Mouse (Mus musculus) neural tube, embryonic 12.5 days (tissue): ENCODE data around the gene Cpt1a. TPM values are rescaled to one million over a fixed set of nuclear protein-coding genes. Genes with fewer than 3 reads are reported as not detected.

Experiments used
- ATAC-seq: fragments of 200-750 bp; cut with Nextera tagmentation; 2 replicates; pipeline ENCODE4 v1.8.0; 2017; ENCODE audit warnings: low read depth, mild to moderate bottlenecking, moderate TSS enrichment, moderate library complexity; ENCODE audit not compliant: low FRiP score
- H3K27ac ChIP-seq: fragments of 300-500 bp; sonication (generic); 2 replicates; pipeline ENCODE4 v1.5.1; 2016
- H3K27me3 ChIP-seq: fragments of 300-500 bp; sonication (generic); replicated peaks from 2 replicates; pipeline ENCODE4 v1.6.1; 2016; ENCODE audit warnings: mild to moderate bottlenecking
- H3K36me3 ChIP-seq: fragments of 300-500 bp; sonication (generic); 2 replicates; pipeline ENCODE4 v1.6.1; 2016; ENCODE audit warnings: mild to moderate bottlenecking
- H3K4me1 ChIP-seq: fragments of 300-500 bp; sonication (generic); 2 replicates; pipeline ENCODE4 v1.6.1; 2016
- H3K4me2 ChIP-seq: fragments of 300-500 bp; sonication (generic); replicated peaks from 2 replicates; pipeline ENCODE4 v1.6.1; 2016; ENCODE audit warnings: mild to moderate bottlenecking
- H3K4me3 ChIP-seq: fragments of 300-500 bp; sonication (generic); 2 replicates; pipeline ENCODE4 v1.5.1; 2016
- H3K9ac ChIP-seq: fragments of 300-500 bp; sonication (generic); 2 replicates; pipeline ENCODE4 v1.6.1; 2016; ENCODE audit warnings: mild to moderate bottlenecking
- H3K9me3 ChIP-seq: fragments of 300-500 bp; sonication (generic); 2 replicates; pipeline ENCODE4 v1.6.1; 2016; ENCODE audit warnings: mild to moderate bottlenecking
- WGBS: fragments of 180-500 bp; shearing (Covaris S2); methylation state at CpG from one replicate; pipeline ENCODE4 v1.1.7; 2016; 5-methylcytosine and 5-hydroxymethylcytosine counted together
- polyA plus RNA-seq: library from polyadenylated mRNA; unstranded; fragments of >200 nt; fragmentation: Nextera tagmentation; extraction: Ambion mirVana; gene quantifications from 2 replicates; pipeline ENCODE4 v1.2.1, GENCODE M21; 2016

Gene Cpt1a
- polyA plus RNA-seq, result 10.0 and 10.6 TPM in 2 replicates

DNA sequence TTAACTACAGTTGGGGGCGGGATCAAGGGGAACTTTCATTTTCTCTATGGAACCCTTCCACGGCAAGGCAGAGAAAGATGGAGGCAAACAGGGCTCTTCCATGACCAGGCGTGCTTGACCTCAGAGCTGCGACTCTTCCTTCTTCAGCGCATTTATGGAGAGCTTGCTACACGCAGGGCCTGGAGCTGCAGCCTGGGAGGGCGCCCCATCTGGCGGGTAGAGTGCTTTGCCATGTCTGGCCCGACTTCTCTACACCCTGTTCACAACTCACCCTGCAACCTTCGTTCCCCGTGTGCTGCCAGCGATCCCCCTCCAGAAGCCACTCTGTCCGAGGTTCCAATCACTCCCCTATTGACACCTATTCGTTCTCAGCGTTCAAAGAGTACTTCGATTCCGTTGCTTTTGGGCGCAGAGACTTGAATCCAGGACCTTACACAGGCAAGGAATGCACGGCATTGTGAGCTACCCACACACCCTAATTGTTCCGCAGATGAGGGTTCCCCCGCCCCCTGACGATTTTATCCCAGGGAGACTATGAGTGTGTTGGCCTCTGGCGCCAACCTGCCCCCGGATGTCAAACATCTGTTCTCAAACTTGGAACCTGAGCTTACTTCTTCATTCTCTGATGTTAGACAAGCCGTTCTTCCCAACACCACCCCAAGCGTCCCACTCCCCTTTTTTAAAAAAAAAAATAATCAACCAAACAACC is at the start of gene Cpt1a:
Gene Cpt1a, plus strand, starts transcription at position 74 of the 709 bp plus-strand sequence.
- no peak within 1 kb of the TSS for H3K27ac ChIP-seq
- ATAC-seq, result no peak
- H3K9ac ChIP-seq, result peak within 1 kb of the TSS; percentile 27
- H3K27me3 ChIP-seq, result peaks cover 38% of the 10 kb centered on the region
- H3K4me1 ChIP-seq, result peaks cover 27% of the 10 kb centered on the region; the same call in 1 of the 2 replicates
- no peaks in the 10 kb centered on the region for H3K9me3 ChIP-seq
- peak within 1 kb of the TSS; percentile 90 for H3K4me2 ChIP-seq
- peak within 1 kb of the TSS; percentile 55 for H3K4me3 ChIP-seq
- no peaks in the 10 kb centered on the region for H3K36me3 ChIP-seq
- 3% methylated on average over 26 of the region's 26 CpGs for WGBS

DNA sequence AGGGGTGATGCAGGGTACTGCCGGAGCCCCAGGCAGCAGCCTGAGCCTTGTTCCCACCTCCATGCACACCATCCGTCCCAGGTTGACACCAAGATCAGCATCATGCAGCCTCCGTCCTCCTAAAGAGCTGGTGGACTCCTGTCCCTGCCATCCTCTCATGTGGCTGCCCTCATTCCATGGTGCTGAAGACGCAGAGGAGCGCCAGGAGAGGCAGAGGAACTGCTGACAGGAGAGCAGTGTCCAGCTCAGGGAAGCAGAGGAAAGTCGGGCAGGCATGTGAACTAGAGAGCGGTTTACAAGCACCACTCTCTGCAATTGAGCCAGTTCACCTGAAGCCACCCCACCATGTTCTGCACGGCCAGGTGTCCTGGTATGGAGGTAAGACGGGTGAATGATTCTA is 48.8 kb upstream of the Cpt1a start:
- 94% methylated on average over 9 of the region's 9 CpGs for WGBS
- no peak for ATAC-seq
- Histone ChIP-seq H3K4me3 (no peak overlapping the region), H3K4me1 (no peaks in the 10 kb centered on the region), H3K27me3 (no peaks in the 10 kb centered on the region), H3K4me2 (no peak overlapping the region), H3K27ac (no peak overlapping the region), H3K36me3 (peaks cover 95% of the 10 kb centered on the region), H3K9ac (no peak overlapping the region), H3K9me3 (no peaks in the 10 kb centered on the region)

- H3K27me3 ChIP-seq, result no peaks in the 10 kb centered on the region
- H3K27ac ChIP-seq, result no peak overlapping the region
- H3K4me3 ChIP-seq, result no peak overlapping the region
- ATAC-seq, result no peak
- no peak overlapping the region for H3K4me2 ChIP-seq
- H3K4me1 ChIP-seq, result no peaks in the 10 kb centered on the region
- WGBS, result 91% methylated on average over 3 of the region's 3 CpGs
- H3K9me3 ChIP-seq, result no peaks in the 10 kb centered on the region
- H3K9ac ChIP-seq, result no peak overlapping the region
- peaks cover 83% of the 10 kb centered on the region for H3K36me3 ChIP-seq
Measured at GRCm38 (mm10) chr19:3275744-3276365, 46.3 kb upstream of the Cpt1a start.

GRCm38 (mm10) chr19:3281886-3282285 is 40.2 kb upstream of the Cpt1a start:
- no peaks in the 10 kb centered on the region for H3K27me3 ChIP-seq
- H3K9ac ChIP-seq, result peak overlapping the region; percentile 80
- ATAC-seq, result no peak
- no peaks in the 10 kb centered on the region for H3K9me3 ChIP-seq
- no peak overlapping the region for H3K27ac ChIP-seq
- 82% methylated on average over 4 of the region's 4 CpGs for WGBS
- H3K4me1 ChIP-seq, result peaks cover 16% of the 10 kb centered on the region
- H3K4me2 ChIP-seq, result peak overlapping the region; percentile 73
- peaks cover 44% of the 10 kb centered on the region for H3K36me3 ChIP-seq
- H3K4me3 ChIP-seq, result peak overlapping the region; percentile 73

- Histone ChIP-seq H3K4me1 (peaks cover 16% of the 10 kb centered on the region), H3K4me2 (peak within 1 kb of the TSS; percentile 73), H3K27ac (no peak within 1 kb of the TSS), H3K9me3 (no peaks in the 10 kb centered on the region), H3K27me3 (no peaks in the 10 kb centered on the region), H3K9ac (peak within 1 kb of the TSS; percentile 80), H3K4me3 (peak within 1 kb of the TSS; percentile 73), H3K36me3 (peaks cover 46% of the 10 kb centered on the region)
- peak; percentile 92 for ATAC-seq
- under 1% methylated on average over 49 of the region's 49 CpGs for WGBS
Measured at GRCm38 (mm10) chr19:3282572-3283467, 39.3 kb upstream of the Cpt1a start, which contains the start of the genes Mrpl21 and Ighmbp2. Gene Mrpl21 (plus strand): TSS chr19:3282901. Gene Ighmbp2 (minus strand): TSS chr19:3283017.

DNA sequence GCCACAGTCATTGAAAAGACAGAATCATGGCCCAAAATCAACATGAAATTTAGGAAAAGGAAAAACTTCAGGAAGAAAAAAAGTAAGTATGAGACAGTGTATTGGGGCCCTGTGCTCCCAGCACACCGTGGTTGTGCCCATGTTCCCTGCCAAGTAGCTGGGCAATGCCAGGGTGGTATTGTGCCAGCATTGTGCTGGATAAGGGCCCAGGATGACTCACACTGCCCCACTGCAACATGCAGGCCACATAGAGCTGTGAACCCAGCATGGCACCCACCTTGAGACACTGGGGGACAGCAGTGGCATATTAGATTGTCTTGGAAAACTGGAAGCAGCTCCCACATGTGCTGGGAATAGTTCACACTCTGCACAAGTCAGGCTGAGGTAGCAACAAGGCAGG is 33.1 kb upstream of the Cpt1a start:
- H3K4me2 ChIP-seq, result no peak overlapping the region
- no peak overlapping the region for H3K4me3 ChIP-seq
- no peaks in the 10 kb centered on the region for H3K9me3 ChIP-seq
- no peak overlapping the region for H3K27ac ChIP-seq
- no peak overlapping the region for H3K9ac ChIP-seq
- peaks cover under 1% of the 10 kb centered on the region; the same call in 1 of the 2 replicates for H3K4me1 ChIP-seq
- 96% methylated on average over 1 of the region's 1 CpGs for WGBS
- H3K36me3 ChIP-seq, result peaks cover 70% of the 10 kb centered on the region
- no peak for ATAC-seq
- H3K27me3 ChIP-seq, result no peaks in the 10 kb centered on the region

- WGBS, result 79% methylated on average over 2 of the region's 2 CpGs
- Histone ChIP-seq H3K4me3 (no peak overlapping the region), H3K4me1 (no peaks in the 10 kb centered on the region), H3K27me3 (no peaks in the 10 kb centered on the region), H3K36me3 (peaks cover 54% of the 10 kb centered on the region), H3K27ac (no peak overlapping the region), H3K4me2 (no peak overlapping the region), H3K9me3 (no peaks in the 10 kb centered on the region), H3K9ac (no peak overlapping the region)
- peak; percentile 44; the same call in 1 of the 2 replicates for ATAC-seq
Measured at GRCm38 (mm10) chr19:3292028-3292427, 30.1 kb upstream of the Cpt1a start.

GRCm38 (mm10) chr19:3292993-3293392 is 29.1 kb upstream of the Cpt1a start:
- Histone ChIP-seq H3K36me3 (peaks cover 47% of the 10 kb centered on the region), H3K4me2 (no peak overlapping the region), H3K4me3 (no peak overlapping the region), H3K4me1 (no peaks in the 10 kb centered on the region), H3K9ac (no peak overlapping the region), H3K27ac (no peak overlapping the region), H3K27me3 (no peaks in the 10 kb centered on the region), H3K9me3 (no peaks in the 10 kb centered on the region)
- ATAC-seq, result no peak
- 93% methylated on average over 1 of the region's 1 CpGs for WGBS

DNA sequence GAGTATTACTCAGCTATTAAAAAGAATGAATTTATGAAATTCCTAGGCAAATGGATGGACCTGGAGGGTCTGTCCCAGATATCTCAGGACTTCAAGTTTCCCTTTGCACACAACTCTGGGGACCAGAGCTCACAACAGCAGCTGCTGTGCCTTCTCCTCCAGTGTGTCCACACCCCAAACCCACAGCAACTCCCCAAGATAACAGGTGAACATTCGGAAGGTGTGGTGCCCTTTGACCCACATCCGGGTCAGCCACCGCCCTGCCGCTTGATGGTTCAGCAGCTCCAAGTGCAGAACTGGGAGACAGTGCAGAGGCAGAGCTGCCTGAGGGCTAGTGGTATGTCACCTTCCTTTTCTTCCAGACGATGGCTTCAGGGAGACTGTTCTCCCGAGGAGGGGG is 26.9 kb upstream of the Cpt1a start:
- H3K9me3 ChIP-seq, result no peaks in the 10 kb centered on the region
- peaks cover 27% of the 10 kb centered on the region for H3K36me3 ChIP-seq
- 90% methylated on average over 6 of the region's 6 CpGs for WGBS
- H3K4me3 ChIP-seq, result no peak overlapping the region
- H3K4me1 ChIP-seq, result no peaks in the 10 kb centered on the region
- H3K4me2 ChIP-seq, result no peak overlapping the region
- H3K27ac ChIP-seq, result no peak overlapping the region
- no peaks in the 10 kb centered on the region for H3K27me3 ChIP-seq
- no peak for ATAC-seq
- no peak overlapping the region for H3K9ac ChIP-seq

DNA sequence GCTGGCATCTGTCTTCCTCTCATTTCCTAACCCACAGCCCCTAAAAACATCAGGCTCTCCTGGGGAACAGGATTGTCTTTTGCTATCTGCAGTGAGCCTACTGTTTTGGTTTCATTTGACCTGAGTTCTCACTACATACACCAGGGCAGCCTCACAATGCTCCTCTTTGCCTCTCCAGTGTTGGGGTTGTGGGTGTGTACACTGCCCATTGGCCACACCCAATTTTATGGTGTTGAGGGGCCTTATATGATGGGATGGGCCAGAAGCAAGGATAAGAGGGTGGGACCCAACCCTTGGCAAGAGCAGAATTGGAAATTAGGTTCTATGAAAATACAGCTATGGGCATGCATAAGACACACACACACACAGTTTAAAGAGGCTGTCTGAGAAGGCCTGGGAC is 25.1 kb upstream of the Cpt1a start:
- no peak overlapping the region for H3K4me3 ChIP-seq
- H3K27me3 ChIP-seq, result no peaks in the 10 kb centered on the region
- H3K9me3 ChIP-seq, result no peaks in the 10 kb centered on the region
- peaks cover 12% of the 10 kb centered on the region; the same call in 1 of the 2 replicates for H3K36me3 ChIP-seq
- no peak for ATAC-seq
- H3K4me1 ChIP-seq, result no peaks in the 10 kb centered on the region
- H3K27ac ChIP-seq, result no peak overlapping the region
- no peak overlapping the region for H3K9ac ChIP-seq
- no peak overlapping the region for H3K4me2 ChIP-seq

DNA sequence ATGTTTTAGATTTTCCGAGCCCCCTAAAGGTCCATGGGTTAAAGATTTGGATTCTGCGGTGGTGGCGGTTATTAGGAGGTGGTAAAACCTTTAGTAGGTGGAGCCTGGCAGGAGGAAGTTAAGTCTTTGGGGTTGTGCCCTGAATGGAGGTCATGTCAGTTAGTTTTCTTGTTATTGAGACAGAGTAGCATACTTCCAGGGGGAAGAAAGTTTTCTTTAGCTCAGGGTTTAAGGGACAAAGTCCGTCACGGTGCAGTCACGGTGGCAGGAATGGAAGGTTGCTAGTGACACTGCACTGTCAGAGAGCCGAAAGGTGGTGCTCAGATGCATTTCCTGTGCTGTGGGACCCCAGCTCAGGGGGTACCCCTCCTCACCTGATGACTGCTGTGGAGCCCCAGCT is 24.4 kb upstream of the Cpt1a start:
- Histone ChIP-seq H3K4me3 (no peak overlapping the region), H3K9me3 (no peaks in the 10 kb centered on the region), H3K4me1 (no peaks in the 10 kb centered on the region), H3K27me3 (no peaks in the 10 kb centered on the region), H3K9ac (no peak overlapping the region), H3K27ac (no peak overlapping the region), H3K4me2 (no peak overlapping the region), H3K36me3 (0 out of 2 replicates have a peak, but pooled peaks cover 10% of the 10 kb centered on the region)
- ATAC-seq, result no peak
- 87% methylated on average over 7 of the region's 7 CpGs for WGBS

GRCm38 (mm10) chr19:3304017-3304416 is 18.1 kb upstream of the Cpt1a start:
- no peak overlapping the region for H3K9ac ChIP-seq
- no peak overlapping the region for H3K27ac ChIP-seq
- H3K36me3 ChIP-seq, result no peaks in the 10 kb centered on the region
- no peaks in the 10 kb centered on the region for H3K27me3 ChIP-seq
- no peak for ATAC-seq
- H3K4me2 ChIP-seq, result no peak overlapping the region
- H3K9me3 ChIP-seq, result no peaks in the 10 kb centered on the region
- WGBS, result 79% methylated on average over 4 of the region's 4 CpGs
- H3K4me3 ChIP-seq, result no peak overlapping the region
- no peaks in the 10 kb centered on the region for H3K4me1 ChIP-seq
